In the genomic region with DNA sequence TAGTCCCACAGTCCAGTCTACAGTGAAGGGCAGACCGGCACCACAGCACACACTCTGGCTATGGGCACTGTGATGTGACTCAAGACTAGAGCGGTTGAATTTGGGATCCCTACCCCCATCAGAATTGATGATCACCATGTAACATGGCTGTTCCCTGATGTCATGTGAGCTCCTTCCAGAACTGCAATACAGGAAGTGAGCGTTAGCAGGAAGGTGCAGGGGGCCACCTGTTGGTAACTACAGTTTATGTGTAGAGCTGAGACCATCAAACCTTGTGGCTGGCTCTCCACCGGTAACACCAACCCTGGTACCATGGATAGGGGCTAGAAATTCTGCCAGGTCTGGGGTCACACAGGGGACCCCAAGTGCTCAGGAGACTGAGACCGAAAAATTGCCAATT, we compare ENCODE assay signal across 8 mouse cellular contexts. TPM values are rescaled to one million over a fixed set of nuclear protein-coding genes. Genes with fewer than 3 reads are reported as not detected.
A peak's percentile ranks its signal among the peaks of the same experiment; 100 is the strongest.
DNase-seq lines count a peak whose midpoint lies in the region; ATAC-seq and TF ChIP-seq lines count a peak whose summit lies in the region.
"Had no signal": no experiment of that assay in that cellular context is flagged by ENCODE, and none has a peak within 500 bp of the region (broad histone marks: within the 10 kb centered on the region; RNA-seq: fewer than 3 reads in every experiment).

No protein-coding gene starts in this region.

- peak; percentile 38 for TF ChIP-seq CTCF in layer of hippocampus, adult 2 months (conservative IDR thresholded peaks at IDR 0.05)

- DNase-seq in layer of hippocampus, adult 2 months (ENCODE audit: low spot score in 2 of 2): no peak
- no peak for DNase-seq in layer of hippocampus, postnatal 10 days (ENCODE audit: low spot score in 2 of 2)
- DNase-seq in induced T-regulatory cell, adult 2 months (ENCODE audit: low read depth): peak; percentile 40
- DNase-seq in thymus, postnatal 14 days: peak; percentile 61
- DNase-seq in urinary bladder, postnatal 10 days (ENCODE audit: low spot score): no peak
- DNase-seq in retina, embryonic 14.5 days (ENCODE audit: low spot score): no peak
- DNase-seq: lung, embryonic 14.5 days had no signal

- ATAC-seq in common myeloid progenitor, adult 5-6 weeks (replicated peaks; ENCODE audit: low read depth, poor library complexity, severe bottlenecking): 0 out of 2 replicates have a peak, but pooled peaks have one; percentile 58

- peak overlapping the region; percentile 94 for H3K27ac ChIP-seq in layer of hippocampus, adult 2 months

- H3K4me3 ChIP-seq in layer of hippocampus, adult 2 months: no peak overlapping the region

RNA-seq across cellular contexts. Expression of gene P4htm, which starts 8.2 kb away (rescaled TPM):
- total RNA-seq in layer of hippocampus, adult 2 months (2021): 100 to 1,000 TPM; 101 to 104 TPM
- total RNA-seq in layer of hippocampus, postnatal 10 days (2021): 10 to 100 TPM; 48.7 to 49.0 TPM
- total RNA-seq in common myeloid progenitor, adult 5-6 weeks (2017): 0.39 and 1.1 TPM in 2 replicates

RNA-seq across cellular contexts. Expression of gene Wdr6, which starts 10.7 kb away (rescaled TPM):
- total RNA-seq in layer of hippocampus, adult 2 months (2021): 100 to 1,000 TPM; 119 to 129 TPM
- total RNA-seq in layer of hippocampus, postnatal 10 days (2021): 100 to 1,000 TPM; 239 to 247 TPM
- total RNA-seq in common myeloid progenitor, adult 5-6 weeks (2017): 22.0 and 29.5 TPM in 2 replicates

RNA-seq across cellular contexts. Expression of gene Dalrd3, which starts 19.5 kb away (rescaled TPM):
- total RNA-seq in layer of hippocampus, adult 2 months (2021): 100 to 1,000 TPM; 110 to 111 TPM
- total RNA-seq in layer of hippocampus, postnatal 10 days (2021): 10 to 100 TPM; 74.3 to 83.8 TPM
- 37.7 and 38.8 TPM in 2 replicates for total RNA-seq in common myeloid progenitor, adult 5-6 weeks (2017)

RNA-seq across cellular contexts. Expression of gene Ndufaf3, which starts 22.0 kb away (rescaled TPM):
- 10 to 100 TPM; 60.8 to 73.3 TPM for total RNA-seq in layer of hippocampus, adult 2 months (2021)
- total RNA-seq in layer of hippocampus, postnatal 10 days (2021): 10 to 100 TPM; 59.6 to 63.4 TPM
- total RNA-seq in common myeloid progenitor, adult 5-6 weeks (2017): 9.8 and 18.9 TPM in 2 replicates

RNA-seq across cellular contexts. Expression of gene Impdh2, which starts 29.1 kb away (rescaled TPM):
- 10 to 100 TPM; 61.3 to 63.7 TPM for total RNA-seq in layer of hippocampus, adult 2 months (2021)
- total RNA-seq in layer of hippocampus, postnatal 10 days (2021): 10 to 100 TPM; 78.2 to 83.9 TPM
- 317 and 371 TPM in 2 replicates for total RNA-seq in common myeloid progenitor, adult 5-6 weeks (2017)

Comparison
In these comparisons a context has a peak if more than half of its experiments do, and no peak if none do; other contexts are left out.
1. DNase-seq: peak in induced T-regulatory cell, adult 2 months (single experiment) and thymus, postnatal 14 days (single experiment); none in layer of hippocampus, adult 2 months (0 of 2), layer of hippocampus, postnatal 10 days (0 of 2), urinary bladder, postnatal 10 days (single experiment) and retina, embryonic 14.5 days (single experiment).
2. RNA of gene P4htm, which starts 8.2 kb away (total RNA-seq): 101 to 104 TPM in layer of hippocampus, adult 2 months and 48.7 to 49.0 TPM in layer of hippocampus, postnatal 10 days; 0.39 to 1.1 TPM in common myeloid progenitor, adult 5-6 weeks; every median in the first group is over 10 times any median in the second.